Mouse (Mus musculus): Measurements from ENCODE around the gene Gas7.

DNA sequence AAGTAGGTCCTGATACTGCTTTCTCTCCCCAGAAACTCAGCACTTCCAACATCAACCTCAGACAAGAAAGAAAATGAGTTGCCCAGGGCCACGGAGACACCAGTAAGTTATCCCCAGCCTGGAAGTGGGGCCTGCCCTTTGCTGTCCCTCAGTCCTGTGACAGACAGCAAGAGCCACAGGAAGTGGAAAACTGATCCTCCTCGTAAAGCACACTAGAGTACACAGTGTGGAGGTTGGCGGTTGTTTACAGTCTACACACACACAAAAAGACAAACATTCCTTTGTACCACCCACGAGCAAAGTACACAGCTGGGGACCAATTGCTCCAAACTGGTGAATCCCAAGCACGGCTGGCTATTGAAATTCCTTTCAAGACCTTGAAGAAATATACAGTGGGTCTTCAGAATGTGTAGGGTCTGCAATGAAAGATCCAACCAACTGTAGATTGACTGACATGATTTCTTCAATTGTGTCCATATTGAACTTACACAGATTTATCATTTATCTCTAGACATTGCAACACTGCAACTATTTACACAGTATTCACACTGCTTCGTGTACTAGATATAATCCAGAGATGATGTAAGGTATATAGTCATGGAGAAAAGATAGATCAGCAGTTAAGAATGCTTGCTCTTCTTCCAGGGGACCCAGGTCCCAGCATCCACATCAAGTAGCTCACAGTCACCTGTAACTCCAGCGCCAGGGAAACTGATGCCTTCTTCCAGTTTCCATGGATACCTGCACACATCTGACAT is 267.3 kb downstream of the Gas7 start:
- no peak for TF ChIP-seq EP300 (IDR thresholded peaks at IDR 0.05; ENCODE audit: low read depth)
- TF ChIP-seq CTCF (IDR thresholded peaks at IDR 0.05; ENCODE audit: low read depth) = no peak
